Mouse (Mus musculus): ENCODE measurements at regions not wholly inside any gene's neighbourhood (a gene's known extent, or its start where the extent isn't known, plus 50 kb on each side); places are given as distances from the start of the nearest gene placed in this dataset.

GRCm38 (mm10) chr10:53434376-53435171, 54.8 kb upstream of the Cep85l start:
- DNase-seq: peak in 1 of 2 experiments; percentile 9

GRCm38 (mm10) chr10:53432794-53433193, 53.0 kb upstream of the Cep85l start:
- DNase-seq: no peak

- DNase-seq: no peak
These were observed 50.0 kb upstream of the Cep85l start for GRCm38 (mm10) chr10:53429539-53430344.
